Mouse (Mus musculus): ENCODE results near the gene Hmg20a.

The Hmg20a gene

GRCm38 (mm10) chr9:56499324-56500067 lies 81.1 kb downstream of the Hmg20a start:
- DNase-seq = no peak

- no peak for DNase-seq
Measured at GRCm38 (mm10) chr9:56500893-56501590, 82.6 kb downstream of the Hmg20a start.

- no peak for DNase-seq
Measured at GRCm38 (mm10) chr9:56501721-56502542, 83.5 kb downstream of the Hmg20a start.

GRCm38 (mm10) chr9:56502543-56502971 lies 84.1 kb downstream of the Hmg20a start:
- DNase-seq = no peak

GRCm38 (mm10) chr9:56503621-56504500 lies 85.5 kb downstream of the Hmg20a start:
- no peak for DNase-seq

GRCm38 (mm10) chr9:56504511-56504910 lies 86.1 kb downstream of the Hmg20a start:
- no peak for DNase-seq

- no peak for DNase-seq
Measured at GRCm38 (mm10) chr9:56505083-56505792, 86.8 kb downstream of the Hmg20a start.

GRCm38 (mm10) chr9:56505793-56506755 lies 87.7 kb downstream of the Hmg20a start:
- peak; percentile 90 for DNase-seq

GRCm38 (mm10) chr9:56506931-56507681 lies 88.7 kb downstream of the Hmg20a start:
- peak; percentile 4 to 12 for DNase-seq

- DNase-seq = no peak
Measured at GRCm38 (mm10) chr9:56507682-56508061, 89.3 kb downstream of the Hmg20a start.

- no peak for DNase-seq
Measured at GRCm38 (mm10) chr9:56508835-56509451, 90.5 kb downstream of the Hmg20a start.

GRCm38 (mm10) chr9:56510281-56510680 lies 91.9 kb downstream of the Hmg20a start:
- no peak for DNase-seq

GRCm38 (mm10) chr9:56512486-56512885 lies 94.1 kb downstream of the Hmg20a start:
- no peak for DNase-seq

GRCm38 (mm10) chr9:56515110-56515509 lies 96.7 kb downstream of the Hmg20a start:
- DNase-seq = no peak

GRCm38 (mm10) chr9:56516219-56516618 lies 97.8 kb downstream of the Hmg20a start:
- no peak for DNase-seq

GRCm38 (mm10) chr9:56516692-56517263 lies 98.4 kb downstream of the Hmg20a start:
- DNase-seq = no peak

- no peak for DNase-seq
Measured at GRCm38 (mm10) chr9:56522281-56522680, 103.9 kb downstream of the Hmg20a start.

- DNase-seq = no peak
Measured at GRCm38 (mm10) chr9:56527951-56528350, 109.5 kb downstream of the Hmg20a start.

GRCm38 (mm10) chr9:56531991-56532390 lies 113.6 kb downstream of the Hmg20a start:
- no peak for DNase-seq

Data from B cell, adult 2 months (primary cell).